Mouse (Mus musculus) small intestine, adult 2 months (tissue): ENCODE measurements around the gene Nup188. TPM values are rescaled to one million over a fixed set of nuclear protein-coding genes. Genes with fewer than 3 reads are reported as not detected.

Experiments
- H3K27ac ChIP-seq: fragments of 200-500 bp; 2 replicates; pipeline ENCODE4 v1.5.1; 2012; ENCODE audit warnings: low read depth, low read length, control low read depth, inconsistent platforms; ENCODE audit not compliant: insufficient read depth
- H3K27me3 ChIP-seq: fragments of 200-500 bp; 2 replicates; pipeline ENCODE4 v1.6.1; 2012; ENCODE audit warnings: mild to moderate bottlenecking, moderate library complexity, low read length, inconsistent platforms; ENCODE audit not compliant: control insufficient read depth, insufficient read depth
- H3K36me3 ChIP-seq: fragments of 200-500 bp; 2 replicates; pipeline ENCODE4 v1.6.1; 2012; ENCODE audit warnings: mild to moderate bottlenecking, low read length, control low read depth, inconsistent platforms; ENCODE audit not compliant: control insufficient read depth, insufficient read depth
- H3K4me1 ChIP-seq: fragments of 200-500 bp; 2 replicates; pipeline ENCODE4 v1.6.1; 2012; ENCODE audit warnings: low read length, inconsistent platforms, mixed read lengths; ENCODE audit not compliant: control insufficient read depth, insufficient read depth, insufficient read length
- H3K4me3 ChIP-seq: fragments of 200-500 bp; 2 replicates; pipeline ENCODE4 v1.5.1; 2012; ENCODE audit warnings: low read depth, mild to moderate bottlenecking, control low read depth, inconsistent platforms, low read length, moderate library complexity
- CTCF ChIP-seq: fragments of 200-500 bp; IDR thresholded peaks from 2 replicates; pipeline ENCODE4 v1.5.1; 2012; ENCODE audit warnings: low read depth, mild to moderate bottlenecking, control low read depth, inconsistent platforms, low read length, moderate library complexity, mixed read lengths; ENCODE audit not compliant: insufficient replicate concordance, insufficient read length; ENCODE audit errors: extremely low read depth
- POLR2A ChIP-seq: fragments of 200-500 bp; IDR thresholded peaks from 2 replicates; pipeline ENCODE4 v1.6.1; 2012; ENCODE audit warnings: low read depth, mild to moderate bottlenecking, control low read depth, inconsistent platforms, low read length, moderate library complexity
- WGBS: fragments of 180-500 bp; shearing (Covaris S2); methylation state at CpG from one replicate; pipeline ENCODE4 v1.1.7; 2018; 5-methylcytosine and 5-hydroxymethylcytosine counted together
- polyA plus RNA-seq: library from polyadenylated mRNA; depleted of rRNA; stranded (reverse); fragments of >200 nt; gene quantifications from 2 replicates; pipeline ENCODE4 v1.2.3, GENCODE M21; 2012; rRNA removed

Gene Nup188
- polyA plus RNA-seq, 1 experiment, result 21.4 TPM

- no peak for TF ChIP-seq CTCF
- TF ChIP-seq POLR2A, result peak; percentile 46; the same call in 1 of the 2 replicates
- peak within 1 kb of the TSS; percentile 99 for H3K27ac ChIP-seq
- peak within 1 kb of the TSS; percentile 75 for H3K4me3 ChIP-seq
- no peaks in the 10 kb centered on the region for H3K27me3 ChIP-seq
- H3K36me3 ChIP-seq, result peaks cover 17% of the 10 kb centered on the region
- peaks cover 29% of the 10 kb centered on the region for H3K4me1 ChIP-seq
- WGBS, result under 1% methylated on average over 40 of the region's 40 CpGs
Measured at GRCm38 (mm10) chr2:30392114-30392576, 105.9 kb downstream of the Nup188 start, which contains the start of gene Dolpp1. TSS of gene Dolpp1 (plus strand) at chr2:30392254.

- Histone ChIP-seq H3K27me3 (no peaks in the 10 kb centered on the region), H3K36me3 (peaks cover 23% of the 10 kb centered on the region), H3K4me3 (peak overlapping the region; percentile 75), H3K4me1 (peaks cover 29% of the 10 kb centered on the region), H3K27ac (peak overlapping the region; percentile 99)
- TF ChIP-seq POLR2A (no peak; the same call in none of the 2 replicates), CTCF (no peak)
- WGBS, result under 1% methylated on average over 54 of the region's 54 CpGs
Measured at GRCm38 (mm10) chr2:30392577-30393369, 106.6 kb downstream of the Nup188 start.

- H3K4me1 ChIP-seq, result peaks cover 29% of the 10 kb centered on the region
- TF ChIP-seq POLR2A, result no peak
- TF ChIP-seq CTCF, result no peak
- peak overlapping the region; percentile 99 for H3K27ac ChIP-seq
- peaks cover 27% of the 10 kb centered on the region for H3K36me3 ChIP-seq
- H3K27me3 ChIP-seq, result no peaks in the 10 kb centered on the region
- H3K4me3 ChIP-seq, result peak overlapping the region; percentile 75
- WGBS, result 16% methylated on average over 1 of the region's 1 CpGs
Measured at GRCm38 (mm10) chr2:30393370-30393656, 107.1 kb downstream of the Nup188 start.

Other genes with a start within 250 kb of the Nup188 start
- gene Wdr34, start 237.5 kb upstream of the Nup188 start, polyA plus RNA-seq, result 7.5 and 8.3 TPM in 2 replicates
- 19.2 and 40.4 TPM in 2 replicates for gene Set, start 229.0 kb upstream of the Nup188 start, polyA plus RNA-seq
- 4.9 and 7.8 TPM in 2 replicates for gene Pkn3, start 208.7 kb upstream of the Nup188 start, polyA plus RNA-seq
- 81.4 and 175 TPM in 2 replicates for gene Zdhhc12, start 192.7 kb upstream of the Nup188 start, polyA plus RNA-seq
- gene Zer1, start 161.8 kb upstream of the Nup188 start, polyA plus RNA-seq, result 21.1 and 39.1 TPM in 2 replicates
- 48.5 and 85.7 TPM in 2 replicates for gene Tbc1d13, start 152.7 kb upstream of the Nup188 start, polyA plus RNA-seq
- 109 and 147 TPM in 2 replicates for gene Endog, start 114.9 kb upstream of the Nup188 start, polyA plus RNA-seq
- 10.9 and 16.8 TPM in 2 replicates for gene Spout1, start 107.9 kb upstream of the Nup188 start, polyA plus RNA-seq
- 14.9 and 77.0 TPM in 2 replicates for gene Kyat1, start 80.5 kb upstream of the Nup188 start, polyA plus RNA-seq
- gene Lrrc8a, start 48.7 kb upstream of the Nup188 start, polyA plus RNA-seq, result 17.9 and 27.4 TPM in 2 replicates
- gene Gm28035, start 45.8 kb upstream of the Nup188 start, polyA plus RNA-seq, result 3.1 and 6.1 TPM in 2 replicates
- 2.4 and 3.8 TPM in 2 replicates for gene Phyhd1, start 20.2 kb upstream of the Nup188 start, polyA plus RNA-seq
- gene Gm28038, start 5.4 kb upstream of the Nup188 start, polyA plus RNA-seq, result not detected in 2 replicates
- 14.1 and 14.8 TPM in 2 replicates for gene Dolk, start 63 bp upstream of the Nup188 start, polyA plus RNA-seq
- gene Sh3glb2, start 72.9 kb downstream of the Nup188 start, polyA plus RNA-seq, result 112 and 158 TPM in 2 replicates
- 28.7 and 33.4 TPM in 2 replicates for gene Miga2, start 77.8 kb downstream of the Nup188 start, polyA plus RNA-seq
- gene Dolpp1, start 105.9 kb downstream of the Nup188 start, polyA plus RNA-seq, result 62.0 and 199 TPM in 2 replicates
- 77.8 and 176 TPM in 2 replicates for gene Crat, start 129.4 kb downstream of the Nup188 start, polyA plus RNA-seq
- 55.4 and 102 TPM in 2 replicates for gene Ptpa, start 129.6 kb downstream of the Nup188 start, polyA plus RNA-seq
- gene Ier5l, start 187.8 kb downstream of the Nup188 start, polyA plus RNA-seq, result 11.5 and 13.4 TPM in 2 replicates